8 mouse cellular contexts compared by ENCODE assay signal in the genomic region with DNA sequence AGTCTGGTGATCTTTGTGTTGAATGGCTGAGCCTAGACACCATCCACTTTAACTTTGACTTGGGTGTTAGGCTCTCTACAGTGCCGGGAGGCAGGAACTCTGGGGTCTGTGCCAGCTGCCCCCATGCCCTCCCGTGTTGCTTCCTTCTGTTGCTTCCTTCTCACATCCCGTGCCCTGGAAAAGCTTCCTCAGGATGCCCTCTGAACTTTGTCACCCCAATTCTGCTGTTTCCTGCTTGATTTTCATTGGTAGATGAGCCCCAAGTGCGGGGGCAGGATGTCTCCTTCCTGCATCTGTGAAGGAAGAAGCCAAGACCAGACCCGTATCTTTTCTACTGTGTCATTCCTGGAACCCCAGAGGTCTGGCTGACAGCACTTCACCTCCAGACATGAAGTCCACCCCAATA. TPM values are rescaled to one million over a fixed set of nuclear protein-coding genes. Genes with fewer than 3 reads are reported as not detected.
DNase-seq lines count a peak whose midpoint lies in the region; ATAC-seq and TF ChIP-seq lines count a peak whose summit lies in the region.

No protein-coding gene starts in this region.

- no peak for TF ChIP-seq EP300 in stomach, postnatal 0 days (optimal IDR thresholded peaks at IDR 0.05)

- H3K4me3 ChIP-seq in stomach, embryonic 14.5 days (ENCODE audit: low read depth, low read length): no peak overlapping the region
- H3K4me3 ChIP-seq in stomach, postnatal 0 days (ENCODE audit: low read depth, low read length): no peak overlapping the region
- no peak overlapping the region for H3K4me3 ChIP-seq in limb, embryonic 13.5 days

- H3K9ac ChIP-seq in stomach, embryonic 14.5 days (replicated peaks; ENCODE audit: low read depth, low read length): 0 out of 2 replicates have a peak overlapping the region, but pooled peaks have one; percentile 6
- H3K9ac ChIP-seq in stomach, postnatal 0 days (ENCODE audit: low read length): no peak overlapping the region
- no peak overlapping the region for H3K9ac ChIP-seq in limb, embryonic 13.5 days

- peak overlapping the region; percentile 76; the same call in 1 of the 2 replicates for H3K27ac ChIP-seq in stomach, embryonic 14.5 days (ENCODE audit: low read length)
- H3K27ac ChIP-seq in stomach, postnatal 0 days (replicated peaks): no peak overlapping the region
- H3K27ac ChIP-seq in limb, embryonic 13.5 days: 0 out of 2 replicates have a peak overlapping the region, but pooled peaks have one; percentile 22

- H3K9me3 ChIP-seq in stomach, embryonic 14.5 days (ENCODE audit: control insufficient read depth, low read depth, low read length): no peaks in the 10 kb centered on the region
- H3K9me3 ChIP-seq in stomach, postnatal 0 days (ENCODE audit: control insufficient read depth, low read length): no peaks in the 10 kb centered on the region
- H3K9me3 ChIP-seq in limb, embryonic 13.5 days: no peaks in the 10 kb centered on the region

- no peaks in the 10 kb centered on the region for H3K27me3 ChIP-seq in stomach, embryonic 14.5 days (ENCODE audit: control insufficient read depth, insufficient read depth, low read length)
- H3K27me3 ChIP-seq in stomach, postnatal 0 days (ENCODE audit: control insufficient read depth, insufficient read depth, low read length): no peaks in the 10 kb centered on the region
- H3K27me3 ChIP-seq in limb, embryonic 13.5 days: no peaks in the 10 kb centered on the region

- H3K4me2 ChIP-seq in stomach, embryonic 14.5 days (replicated peaks; ENCODE audit: low read depth, low read length): no peak overlapping the region
- H3K4me2 ChIP-seq in stomach, postnatal 0 days (replicated peaks; ENCODE audit: low read depth): no peak overlapping the region
- no peak overlapping the region for H3K4me2 ChIP-seq in limb, embryonic 13.5 days (replicated peaks)

- ATAC-seq in stomach, embryonic 14.5 days (ENCODE audit: insufficient number of reproducible peaks, insufficient read depth, low FRiP score, low read depth): no peak
- no peak for ATAC-seq in stomach, postnatal 0 days (ENCODE audit: low FRiP score, low TSS enrichment)
- ATAC-seq in limb, embryonic 13.5 days (ENCODE audit: low FRiP score, low read depth): no peak

- 66% methylated on average over 5 of the region's 5 CpGs for WGBS in stomach, embryonic 14.5 days
- 66% methylated on average over 5 of the region's 5 CpGs for WGBS in stomach, postnatal 0 days
- WGBS in limb, embryonic 13.5 days: 76% methylated on average over 5 of the region's 5 CpGs

- no peak for TF ChIP-seq CTCF in stomach, postnatal 0 days (IDR thresholded peaks at IDR 0.05; ENCODE audit: low read depth)

- peak; percentile 57 to 76 for DNase-seq in adrenal gland, adult (ENCODE audit: inconsistent age in 2 of 2, low spot score in 1 of 2)
- no peak for DNase-seq in adrenal gland, postnatal 4 days (ENCODE audit: low spot score in 2 of 2)
- DNase-seq in stomach, postnatal 0 days (ENCODE audit: low spot score): no peak
- no peak for DNase-seq in frontal cortex, postnatal 25 days (ENCODE audit: low spot score in 2 of 2)
- DNase-seq in frontal cortex, postnatal 36 days (ENCODE audit: low spot score in 2 of 2): no peak
- DNase-seq in layer of hippocampus, postnatal 36 days: no peak

- peaks cover 32% of the 10 kb centered on the region for H3K4me1 ChIP-seq in stomach, embryonic 14.5 days (ENCODE audit: control insufficient read depth, insufficient read depth, low read length)
- no peaks in the 10 kb centered on the region; the same call in 1 of the 2 replicates for H3K4me1 ChIP-seq in stomach, postnatal 0 days (replicated peaks; ENCODE audit: control insufficient read depth, insufficient read depth)
- peaks cover 41% of the 10 kb centered on the region for H3K4me1 ChIP-seq in limb, embryonic 13.5 days

- H3K36me3 ChIP-seq in stomach, embryonic 14.5 days (ENCODE audit: control insufficient read depth, insufficient read depth, low read length): no peaks in the 10 kb centered on the region
- H3K36me3 ChIP-seq in stomach, postnatal 0 days (ENCODE audit: control insufficient read depth, insufficient read depth, low read length): no peaks in the 10 kb centered on the region
- no peaks in the 10 kb centered on the region for H3K36me3 ChIP-seq in limb, embryonic 13.5 days

RNA-seq across cellular contexts. Expression of gene Cstad, which starts 41.4 kb away (rescaled TPM):
- total RNA-seq in adrenal gland, postnatal 4 days (2021): 1 to 10 TPM; 6.7 to 7.3 TPM
- polyA plus RNA-seq in stomach, embryonic 14.5 days (2014; fragmentation: Nextera tagmentation; extraction: Ambion mirVana): 1.2 and 2.1 TPM in 2 replicates
- 0.57 and 0.63 TPM in 2 replicates for polyA plus RNA-seq in stomach, postnatal 0 days (2015; fragmentation: Nextera tagmentation; extraction: Ambion mirVana)
- polyA plus RNA-seq in limb, embryonic 13.5 days (2015; fragmentation: Nextera tagmentation; extraction: Ambion mirVana): 1.6 and 1.9 TPM in 2 replicates
- 1 to 10 TPM; 3.5 to 4.0 TPM for total RNA-seq in layer of hippocampus, postnatal 36 days (2021)

Comparison
In these comparisons a context has a peak if more than half of its experiments do, and no peak if none do; other contexts are left out.
1. DNase-seq: peak in adrenal gland, adult (2 of 2); none in adrenal gland, postnatal 4 days (0 of 2), stomach, postnatal 0 days (single experiment), frontal cortex, postnatal 25 days (0 of 2), frontal cortex, postnatal 36 days (0 of 2) and layer of hippocampus, postnatal 36 days (0 of 2).